Mouse (Mus musculus) embryonic facial prominence, embryonic 13.5 days (tissue): Measurements from ENCODE around the gene Lmbrd2. TPM values are rescaled to one million over a fixed set of nuclear protein-coding genes. Genes with fewer than 3 reads are reported as not detected.

ENCODE experiments used
- ATAC-seq: fragments of 200-750 bp; cut with Nextera tagmentation; 2 replicates; pipeline ENCODE4 v1.8.0; 2017; ENCODE audit warnings: low read depth; ENCODE audit not compliant: insufficient number of reproducible peaks, insufficient read depth, low FRiP score, low TSS enrichment
- H3K27ac ChIP-seq: fragments of 300-500 bp; sonication (generic); 2 replicates; pipeline ENCODE4 v1.5.1; 2015; ENCODE audit warnings: moderate library complexity, mild to moderate bottlenecking, inconsistent platforms
- H3K27me3 ChIP-seq: fragments of 300-500 bp; sonication (generic); 2 replicates; pipeline ENCODE4 v1.6.1; 2015; ENCODE audit warnings: mild to moderate bottlenecking, inconsistent platforms
- H3K36me3 ChIP-seq: fragments of 300-500 bp; sonication (generic); 2 replicates; pipeline ENCODE4 v1.6.1; 2015; ENCODE audit warnings: mild to moderate bottlenecking, inconsistent platforms
- H3K4me1 ChIP-seq: fragments of 300-500 bp; sonication (generic); 2 replicates; pipeline ENCODE4 v1.6.1; 2015; ENCODE audit warnings: inconsistent platforms
- H3K4me2 ChIP-seq: fragments of 300-500 bp; sonication (generic); 2 replicates; pipeline ENCODE4 v1.6.1; 2015; ENCODE audit warnings: moderate library complexity, mild to moderate bottlenecking, inconsistent platforms
- H3K4me3 ChIP-seq: fragments of 300-500 bp; sonication (generic); 2 replicates; pipeline ENCODE4 v1.5.1; 2015; ENCODE audit warnings: mild to moderate bottlenecking, inconsistent platforms
- H3K9ac ChIP-seq: fragments of 300-500 bp; sonication (generic); 2 replicates; pipeline ENCODE4 v1.6.1; 2015; ENCODE audit warnings: mild to moderate bottlenecking, inconsistent platforms
- H3K9me3 ChIP-seq: fragments of 300-500 bp; sonication (generic); 2 replicates; pipeline ENCODE4 v1.6.1; 2016; ENCODE audit warnings: inconsistent platforms
- WGBS: fragments of 180-500 bp; shearing (Covaris S2); methylation state at CpG from one replicate; pipeline ENCODE4 v1.1.7; 2015; ENCODE audit warnings: mixed read lengths; 5-methylcytosine and 5-hydroxymethylcytosine counted together
- polyA plus RNA-seq: library from polyadenylated mRNA; unstranded; fragments of >200 nt; fragmentation: Nextera tagmentation; extraction: Ambion mirVana; gene quantifications from 2 replicates; pipeline ENCODE4 v1.2.1, GENCODE M21; 2015

Gene Lmbrd2
- polyA plus RNA-seq, 1 experiment from 2014 or later, result 3.7 TPM

- H3K27ac ChIP-seq, result no peak overlapping the region
- no peaks in the 10 kb centered on the region for H3K9me3 ChIP-seq
- no peak for ATAC-seq
- 59% methylated on average over 5 of the region's 5 CpGs for WGBS
- no peak overlapping the region for H3K4me2 ChIP-seq
- peaks cover 3% of the 10 kb centered on the region; the same call in 1 of the 2 replicates for H3K4me1 ChIP-seq
- H3K9ac ChIP-seq, result no peak overlapping the region
- peaks cover 80% of the 10 kb centered on the region for H3K36me3 ChIP-seq
- H3K27me3 ChIP-seq, result no peaks in the 10 kb centered on the region
- H3K4me3 ChIP-seq, result no peak overlapping the region
Observed at GRCm38 (mm10) chr15:9114599-9114998, 25.8 kb upstream of the Lmbrd2 start.

GRCm38 (mm10) chr15:9118852-9119251, 21.5 kb upstream of the Lmbrd2 start:
- H3K4me3 ChIP-seq, result no peak overlapping the region
- H3K9ac ChIP-seq, result no peak overlapping the region
- ATAC-seq, result no peak
- no peaks in the 10 kb centered on the region for H3K27me3 ChIP-seq
- H3K27ac ChIP-seq, result no peak overlapping the region
- peaks cover 92% of the 10 kb centered on the region for H3K36me3 ChIP-seq
- no peaks in the 10 kb centered on the region for H3K9me3 ChIP-seq
- H3K4me2 ChIP-seq, result no peak overlapping the region
- 95% methylated on average over 4 of the region's 4 CpGs for WGBS
- no peaks in the 10 kb centered on the region for H3K4me1 ChIP-seq

- 93% methylated on average over 2 of the region's 2 CpGs for WGBS
- Histone ChIP-seq H3K27me3 (no peaks in the 10 kb centered on the region), H3K9me3 (no peaks in the 10 kb centered on the region), H3K9ac (no peak overlapping the region), H3K4me2 (no peak overlapping the region), H3K4me3 (no peak overlapping the region), H3K4me1 (no peaks in the 10 kb centered on the region), H3K27ac (no peak overlapping the region), H3K36me3 (peaks cover 94% of the 10 kb centered on the region)
- ATAC-seq, result no peak
Observed at GRCm38 (mm10) chr15:9120081-9120480, 20.3 kb upstream of the Lmbrd2 start.

GRCm38 (mm10) chr15:9122989-9123388, 17.4 kb upstream of the Lmbrd2 start:
- Histone ChIP-seq H3K9ac (no peak overlapping the region), H3K4me2 (no peak overlapping the region), H3K9me3 (no peaks in the 10 kb centered on the region), H3K4me1 (no peaks in the 10 kb centered on the region), H3K36me3 (peaks cover 89% of the 10 kb centered on the region), H3K27ac (no peak overlapping the region), H3K4me3 (no peak overlapping the region), H3K27me3 (no peaks in the 10 kb centered on the region)
- WGBS, result 92% methylated on average over 4 of the region's 4 CpGs
- ATAC-seq, result no peak

GRCm38 (mm10) chr15:9124856-9125255, 15.5 kb upstream of the Lmbrd2 start:
- no peak overlapping the region for H3K4me3 ChIP-seq
- ATAC-seq, result no peak
- no peaks in the 10 kb centered on the region for H3K9me3 ChIP-seq
- peaks cover 88% of the 10 kb centered on the region for H3K36me3 ChIP-seq
- no peak overlapping the region for H3K9ac ChIP-seq
- H3K27ac ChIP-seq, result no peak overlapping the region
- WGBS, result 93% methylated on average over 21 of the region's 21 CpGs
- H3K4me2 ChIP-seq, result no peak overlapping the region
- H3K4me1 ChIP-seq, result no peaks in the 10 kb centered on the region
- H3K27me3 ChIP-seq, result no peaks in the 10 kb centered on the region

GRCm38 (mm10) chr15:9127051-9127791, 13.1 kb upstream of the Lmbrd2 start:
- Histone ChIP-seq H3K4me1 (peaks cover 8% of the 10 kb centered on the region), H3K27me3 (no peaks in the 10 kb centered on the region), H3K4me2 (no peak overlapping the region), H3K9ac (no peak overlapping the region), H3K4me3 (no peak overlapping the region), H3K27ac (no peak overlapping the region), H3K9me3 (no peaks in the 10 kb centered on the region), H3K36me3 (peaks cover 83% of the 10 kb centered on the region)
- ATAC-seq, result no peak
- 90% methylated on average over 7 of the region's 7 CpGs for WGBS

- ATAC-seq, result peak; percentile 28; the same call in 1 of the 2 replicates
- Histone ChIP-seq H3K9me3 (no peaks in the 10 kb centered on the region), H3K36me3 (peaks cover 68% of the 10 kb centered on the region), H3K9ac (no peak overlapping the region), H3K4me3 (no peak overlapping the region), H3K27me3 (no peaks in the 10 kb centered on the region), H3K27ac (peak overlapping the region; percentile 77), H3K4me1 (peaks cover 26% of the 10 kb centered on the region), H3K4me2 (no peak overlapping the region)
- WGBS, result 42% methylated on average over 9 of the region's 9 CpGs
Observed at GRCm38 (mm10) chr15:9130772-9131498, 9.4 kb upstream of the Lmbrd2 start.

- Histone ChIP-seq H3K27me3 (no peaks in the 10 kb centered on the region), H3K36me3 (peaks cover 69% of the 10 kb centered on the region), H3K4me3 (no peak overlapping the region), H3K27ac (peak overlapping the region; percentile 77), H3K9ac (no peak overlapping the region), H3K4me1 (peaks cover 26% of the 10 kb centered on the region), H3K4me2 (no peak overlapping the region), H3K9me3 (no peaks in the 10 kb centered on the region)
- ATAC-seq, result no peak
- WGBS, result 69% methylated on average over 4 of the region's 4 CpGs
Observed at GRCm38 (mm10) chr15:9131499-9131888, 8.9 kb upstream of the Lmbrd2 start.

GRCm38 (mm10) chr15:9132693-9133443, 7.5 kb upstream of the Lmbrd2 start:
- peaks cover 69% of the 10 kb centered on the region for H3K36me3 ChIP-seq
- no peaks in the 10 kb centered on the region for H3K27me3 ChIP-seq
- WGBS, result 77% methylated on average over 13 of the region's 13 CpGs
- ATAC-seq, result no peak
- no peak overlapping the region for H3K4me2 ChIP-seq
- H3K9ac ChIP-seq, result no peak overlapping the region
- no peak overlapping the region for H3K27ac ChIP-seq
- no peak overlapping the region for H3K4me3 ChIP-seq
- H3K9me3 ChIP-seq, result no peaks in the 10 kb centered on the region
- H3K4me1 ChIP-seq, result peaks cover 26% of the 10 kb centered on the region

GRCm38 (mm10) chr15:9134891-9135507, 5.4 kb upstream of the Lmbrd2 start:
- H3K4me3 ChIP-seq, result no peak overlapping the region
- peak overlapping the region; percentile 69 for H3K27ac ChIP-seq
- no peaks in the 10 kb centered on the region for H3K9me3 ChIP-seq
- peaks cover 38% of the 10 kb centered on the region for H3K4me1 ChIP-seq
- 32% methylated on average over 6 of the region's 6 CpGs for WGBS
- ATAC-seq, result peak; percentile 54; the same call in 1 of the 2 replicates
- H3K36me3 ChIP-seq, result peaks cover 60% of the 10 kb centered on the region
- peak overlapping the region; percentile 14; the same call in 1 of the 2 replicates for H3K4me2 ChIP-seq
- H3K27me3 ChIP-seq, result no peaks in the 10 kb centered on the region
- peak overlapping the region; percentile 11; the same call in 1 of the 2 replicates for H3K9ac ChIP-seq

- peak overlapping the region; percentile 93 for H3K4me3 ChIP-seq
- no peaks in the 10 kb centered on the region for H3K27me3 ChIP-seq
- no peaks in the 10 kb centered on the region for H3K9me3 ChIP-seq
- no peak overlapping the region for H3K27ac ChIP-seq
- H3K4me1 ChIP-seq, result peaks cover 22% of the 10 kb centered on the region
- ATAC-seq, result no peak
- 29% methylated on average over 10 of the region's 10 CpGs for WGBS
- H3K36me3 ChIP-seq, result peaks cover 37% of the 10 kb centered on the region
- peak overlapping the region; percentile 80 for H3K4me2 ChIP-seq
- H3K9ac ChIP-seq, result peak overlapping the region; percentile 75
Observed at GRCm38 (mm10) chr15:9139447-9139846, 903 bp upstream of the Lmbrd2 start.
